Mouse (Mus musculus): ENCODE results near the gene Foxq1. TPM values are rescaled to one million over a fixed set of nuclear protein-coding genes. Genes with fewer than 3 reads are reported as not detected.

The Foxq1 gene
- total RNA-seq (2022): under 1 TPM; 0.13 to 0.44 (median 0.31) TPM

GRCm38 (mm10) chr13:31555834-31556233, at the start of gene Foxq1:
Gene Foxq1, plus strand, starts transcription at chr13:31556134.
- no peak for DNase-seq (ENCODE audit: low spot score)

DNA sequence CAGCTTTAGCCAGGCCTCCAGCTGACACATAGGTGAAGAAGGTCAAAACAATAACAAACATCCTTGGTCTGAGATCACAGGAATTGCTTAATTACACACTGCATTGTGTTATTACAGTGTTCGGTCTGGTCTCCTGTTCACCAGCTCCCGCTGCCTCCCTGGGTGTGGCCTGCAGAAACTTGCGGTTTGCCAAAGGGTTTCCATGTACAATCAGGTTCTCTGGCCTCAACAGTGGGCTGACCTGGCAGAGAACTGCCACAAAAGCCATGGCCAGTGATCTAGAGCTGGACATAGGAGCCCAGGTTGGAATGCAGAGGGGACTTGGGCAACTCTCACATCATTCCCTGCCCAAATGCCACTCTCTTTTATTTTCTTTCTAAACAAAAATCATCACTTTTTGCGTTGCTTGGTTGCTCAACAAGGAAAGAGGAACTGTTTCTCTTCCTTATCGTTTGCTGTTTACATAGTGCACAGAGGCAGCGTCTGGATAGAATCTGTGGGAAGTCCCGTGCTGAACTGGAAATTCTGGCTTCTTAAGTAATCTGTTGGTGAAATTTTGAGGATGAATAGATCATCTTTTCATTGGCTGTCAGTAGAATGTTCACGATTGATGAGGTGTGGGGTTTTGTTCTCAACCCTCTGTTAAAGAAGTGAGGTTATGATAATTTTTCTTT, 49.3 kb upstream of the Foxq1 start:
- no peak for DNase-seq (ENCODE audit: low spot score)

GRCm38 (mm10) chr13:31515261-31515660, 40.7 kb upstream of the Foxq1 start:
- DNase-seq (ENCODE audit: low spot score): no peak

DNA sequence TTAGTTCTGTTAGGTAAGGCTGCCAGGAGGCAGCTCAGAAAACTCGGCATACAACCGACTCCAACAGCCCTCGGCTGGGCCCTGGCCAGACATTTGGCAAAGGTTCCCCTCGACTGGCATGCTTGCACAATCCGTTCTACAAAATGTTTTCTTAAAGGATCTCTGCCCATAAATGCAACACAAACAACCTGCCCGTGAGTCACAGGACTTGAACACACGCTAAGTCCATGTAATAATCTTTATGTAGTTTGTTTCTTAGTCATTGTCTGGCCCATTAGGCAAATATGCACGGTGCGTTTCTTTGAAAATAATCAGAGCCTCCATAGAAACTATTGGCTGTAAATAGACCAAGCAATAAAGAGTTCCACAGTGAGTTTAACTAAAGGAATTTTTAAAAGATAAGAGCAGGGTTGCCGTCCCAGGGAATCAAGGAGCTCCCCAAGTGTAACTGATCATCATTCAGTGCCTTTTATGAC, 37.5 kb upstream of the Foxq1 start:
- DNase-seq (ENCODE audit: low spot score): peak; percentile 24

DNA sequence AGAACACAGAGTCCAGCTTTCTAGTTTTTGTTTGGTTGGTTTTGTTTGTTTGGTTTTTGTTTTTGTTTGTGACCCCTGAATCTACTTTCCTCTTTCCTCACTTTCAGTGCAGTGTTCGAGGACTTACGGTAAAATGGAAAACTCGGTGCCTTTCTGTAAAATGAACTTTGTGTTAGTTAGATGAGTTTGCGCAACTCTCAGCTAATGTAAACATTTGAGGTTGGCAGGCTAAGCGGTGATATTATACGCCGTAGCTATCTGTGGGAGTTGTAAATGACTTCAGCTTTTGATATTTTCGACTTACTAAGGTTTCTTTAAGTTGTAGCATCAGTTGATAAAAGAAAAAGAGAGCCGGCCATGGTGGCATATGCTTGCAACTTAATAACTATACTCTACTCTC, 37.0 kb upstream of the Foxq1 start:
- no peak for DNase-seq (ENCODE audit: low spot score)

GRCm38 (mm10) chr13:31524976-31525375, 31.0 kb upstream of the Foxq1 start:
- DNase-seq (ENCODE audit: low spot score): no peak

- DNase-seq (ENCODE audit: low spot score): no peak
Measured at GRCm38 (mm10) chr13:31531186-31531585, 24.7 kb upstream of the Foxq1 start.

- no peak for DNase-seq (ENCODE audit: low spot score)
Measured at GRCm38 (mm10) chr13:31531651-31532061, 24.3 kb upstream of the Foxq1 start.

GRCm38 (mm10) chr13:31534726-31535125, 21.2 kb upstream of the Foxq1 start:
- DNase-seq (ENCODE audit: low spot score): no peak

GRCm38 (mm10) chr13:31543021-31543420, 12.9 kb upstream of the Foxq1 start:
- DNase-seq (ENCODE audit: low spot score): no peak

DNA sequence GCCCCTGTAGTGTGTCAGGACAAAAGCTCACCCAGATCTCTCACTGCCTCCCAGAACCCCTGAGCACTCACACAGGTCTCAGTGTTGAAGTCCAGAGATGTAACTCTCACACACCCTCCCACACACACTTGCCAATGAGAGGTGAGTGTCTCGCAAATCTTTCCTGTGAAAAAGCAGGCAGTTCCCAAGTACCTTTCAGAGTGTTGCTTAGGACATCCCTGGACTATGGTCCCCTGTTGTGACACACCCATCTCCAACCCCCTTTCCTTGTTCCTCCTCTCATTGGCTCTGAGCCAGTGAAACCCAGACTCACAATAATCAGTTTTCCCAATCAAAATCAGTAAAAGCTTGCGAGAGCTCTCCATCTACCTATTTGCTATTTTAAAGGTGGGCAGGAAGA, 9.2 kb upstream of the Foxq1 start:
- DNase-seq (ENCODE audit: low spot score): no peak

DNA sequence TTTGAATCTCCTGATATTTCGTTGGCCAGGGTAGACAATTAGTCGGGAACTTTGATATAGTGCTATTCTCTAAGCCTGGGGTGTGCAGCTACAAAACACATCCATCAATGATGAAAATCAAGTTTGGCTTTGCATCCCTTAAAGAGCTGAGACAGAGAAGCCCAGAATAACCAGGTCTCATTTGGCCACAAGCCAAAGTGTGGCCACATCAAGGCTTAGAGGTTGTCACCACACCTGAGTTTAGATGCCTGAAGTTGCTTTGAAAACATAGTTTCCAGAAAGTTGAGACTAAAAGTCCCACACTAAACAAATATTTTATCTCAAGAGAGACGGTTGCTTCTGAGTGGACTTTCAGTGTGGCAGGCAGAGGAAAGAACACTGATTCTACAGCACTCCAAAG, 8.7 kb upstream of the Foxq1 start:
- DNase-seq (ENCODE audit: low spot score): no peak

DNA sequence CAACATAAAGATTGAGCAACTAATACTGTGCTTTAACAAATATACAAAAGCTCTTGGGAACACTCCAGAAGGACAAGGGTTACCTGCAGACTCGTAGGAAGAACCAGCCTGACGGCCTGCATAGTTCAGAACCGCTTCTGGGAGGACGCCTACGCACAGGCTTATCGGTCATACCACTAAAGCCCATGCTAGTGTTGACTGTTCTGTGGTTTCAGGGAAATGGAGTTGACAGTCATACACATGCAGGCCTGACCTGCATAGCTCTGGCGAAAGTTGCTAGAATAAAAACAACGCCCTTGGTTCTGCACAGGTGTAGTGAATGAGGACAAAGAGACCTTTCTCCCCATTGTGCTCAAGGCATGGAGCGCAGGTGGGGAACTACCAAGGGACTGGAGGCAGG, 8.3 kb upstream of the Foxq1 start:
- no peak for DNase-seq (ENCODE audit: low spot score)

- no peak for DNase-seq (ENCODE audit: low spot score)
Measured at GRCm38 (mm10) chr13:31556964-31557767, 1.2 kb downstream of the Foxq1 start.

DNA sequence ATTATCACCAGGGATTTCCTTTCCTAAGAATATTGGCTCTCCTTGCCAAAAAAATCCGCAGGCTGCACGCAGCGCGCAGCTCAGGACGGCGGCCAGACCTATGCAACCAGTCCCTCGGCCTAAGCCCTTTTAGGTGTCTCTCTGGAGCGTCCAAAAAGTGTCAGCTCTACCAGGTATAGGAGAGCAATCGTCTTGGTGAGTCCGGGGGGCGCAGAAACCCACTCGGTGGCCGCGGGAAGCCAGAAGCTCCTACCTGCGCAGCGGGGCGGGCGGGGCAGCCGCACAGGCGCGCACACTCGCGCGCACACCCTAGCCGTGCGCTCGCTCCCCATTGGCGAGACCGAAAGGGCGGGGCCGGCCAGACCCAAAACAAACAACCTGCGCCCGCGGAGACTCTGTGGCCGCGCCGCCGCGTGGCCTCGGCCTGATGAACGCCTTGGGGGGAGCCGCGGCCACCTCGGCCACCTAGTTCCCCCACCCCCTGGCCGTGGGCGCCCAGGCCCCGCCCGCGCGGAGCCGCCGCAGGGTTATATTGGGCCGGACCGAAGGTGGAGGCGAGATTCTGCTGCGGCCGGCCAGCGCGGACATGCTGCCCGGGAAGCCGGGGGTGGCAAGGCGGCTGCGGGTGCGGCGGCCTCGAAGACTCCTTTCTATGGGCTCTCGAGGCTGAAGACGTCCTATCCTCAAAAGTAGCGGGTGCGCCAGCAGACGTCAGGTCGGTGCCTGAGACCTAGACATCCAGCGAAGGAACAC, 2.0 kb downstream of the Foxq1 start:
- no peak for DNase-seq (ENCODE audit: low spot score)

DNA sequence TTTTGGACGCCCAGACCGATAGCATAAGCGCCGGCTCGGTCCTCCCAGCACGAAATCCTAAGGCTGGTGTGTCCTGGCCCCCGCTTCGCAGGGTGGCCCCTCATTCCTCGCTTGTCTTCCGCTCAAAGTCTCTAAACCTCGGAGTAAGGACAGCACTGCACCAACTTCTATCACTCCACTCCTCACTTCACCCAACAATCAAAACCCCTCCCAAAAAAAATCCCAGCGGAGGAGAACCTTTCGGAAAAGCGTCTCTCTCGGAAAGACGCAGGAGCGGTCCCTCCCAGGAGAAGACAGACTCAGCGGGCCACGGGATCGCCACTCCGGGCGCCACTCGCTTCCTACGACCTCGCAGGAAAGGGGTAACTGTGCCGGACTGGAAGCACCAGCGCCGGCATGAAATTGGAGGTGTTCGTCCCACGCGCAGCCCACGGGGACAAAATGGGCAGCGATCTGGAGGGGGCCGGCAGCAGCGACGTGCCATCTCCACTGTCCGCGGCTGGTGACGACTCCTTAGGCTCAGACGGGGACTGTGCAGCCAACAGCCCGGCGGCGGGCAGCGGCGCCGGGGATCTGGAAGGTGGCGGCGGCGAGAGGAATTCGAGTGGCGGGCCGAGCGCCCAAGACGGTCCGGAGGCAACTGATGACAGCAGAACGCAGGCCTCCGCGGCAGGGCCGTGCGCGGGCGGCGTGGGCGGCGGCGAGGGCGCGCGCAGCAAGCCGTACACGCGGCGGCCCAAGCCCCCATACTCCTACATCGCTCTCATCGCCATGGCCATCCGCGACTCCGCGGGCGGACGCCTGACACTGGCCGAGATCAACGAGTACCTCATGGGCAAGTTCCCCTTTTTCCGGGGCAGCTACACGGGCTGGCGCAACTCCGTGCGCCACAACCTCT, 2.8 kb downstream of the Foxq1 start, which contains the start of gene A530084C06Rik:
TSS of gene A530084C06Rik (minus strand) at position 813 of the 898 bp plus-strand sequence.
- DNase-seq (ENCODE audit: low spot score): no peak

GRCm38 (mm10) chr13:31559419-31560144, 3.6 kb downstream of the Foxq1 start:
- DNase-seq (ENCODE audit: low spot score): no peak

DNA sequence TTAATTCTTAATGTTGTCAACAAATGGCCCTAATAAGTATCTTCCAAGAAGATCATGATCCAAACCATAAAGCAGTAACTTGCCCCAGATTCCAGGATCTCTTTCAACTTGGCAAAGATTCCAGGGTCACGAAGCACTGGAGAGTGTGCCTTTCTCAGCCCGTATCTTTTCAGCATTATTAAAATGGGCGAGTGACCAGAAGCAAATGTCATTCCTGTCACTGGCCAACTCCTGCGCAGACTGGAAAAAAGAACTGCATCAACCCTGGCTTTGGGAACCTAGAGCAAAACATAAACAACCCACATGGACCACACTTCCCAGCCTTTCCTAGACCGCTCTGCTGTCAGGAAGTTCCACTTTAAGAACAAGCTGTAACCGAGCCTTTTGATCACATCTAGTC, 8.5 kb downstream of the Foxq1 start:
- no peak for DNase-seq (ENCODE audit: low spot score)

- DNase-seq (ENCODE audit: low spot score): no peak
Measured at GRCm38 (mm10) chr13:31567099-31567498, 11.2 kb downstream of the Foxq1 start.

GRCm38 (mm10) chr13:31567617-31568294, 11.8 kb downstream of the Foxq1 start:
- no peak for DNase-seq (ENCODE audit: low spot score)

Data from heart, adult 8-10 months (tissue).